Mouse (Mus musculus) erythroid progenitor cell, adult 5-6 weeks (primary cell): ENCODE measurements around the gene Hist2h3c2. TPM values are rescaled to one million over a fixed set of nuclear protein-coding genes. Genes with fewer than 3 reads are reported as not detected.
"Not testable (repeated sequence)": the region's sequence is repeated elsewhere in the genome, so short reads cannot be mapped to it uniquely, and the experiment has no call there.

ENCODE experiments used
- ATAC-seq: replicated peaks from 2 replicates; pipeline ENCODE4 v1.8.0; 2016; ENCODE audit warnings: moderate number of reproducible peaks, mild to moderate bottlenecking, moderate TSS enrichment, inconsistent platforms; ENCODE audit not compliant: poor library complexity, low FRiP score, severe bottlenecking
- total RNA-seq, 2 experiments: library from RNA; stranded (forward) in 1 of 2; stranded (reverse) in 1 of 2; fragments of 150-400 nt in 1 of 2; fragments of 186-747, 209-891 nt in 1 of 2; gene quantifications; 2 replicates each; pipeline versions ENCODE4 v1.2.3 to v1.2.4; 2015 to 2017; ENCODE audit warnings: low replicate concordance in 2 of 2

The Hist2h3c2 gene
- total RNA-seq (2015; ENCODE audit: low replicate concordance) (1,103 and 1,242 TPM in 2 replicates), total RNA-seq (2017; ENCODE audit: low replicate concordance) (928 and 1,001 TPM in 2 replicates)

DNA sequence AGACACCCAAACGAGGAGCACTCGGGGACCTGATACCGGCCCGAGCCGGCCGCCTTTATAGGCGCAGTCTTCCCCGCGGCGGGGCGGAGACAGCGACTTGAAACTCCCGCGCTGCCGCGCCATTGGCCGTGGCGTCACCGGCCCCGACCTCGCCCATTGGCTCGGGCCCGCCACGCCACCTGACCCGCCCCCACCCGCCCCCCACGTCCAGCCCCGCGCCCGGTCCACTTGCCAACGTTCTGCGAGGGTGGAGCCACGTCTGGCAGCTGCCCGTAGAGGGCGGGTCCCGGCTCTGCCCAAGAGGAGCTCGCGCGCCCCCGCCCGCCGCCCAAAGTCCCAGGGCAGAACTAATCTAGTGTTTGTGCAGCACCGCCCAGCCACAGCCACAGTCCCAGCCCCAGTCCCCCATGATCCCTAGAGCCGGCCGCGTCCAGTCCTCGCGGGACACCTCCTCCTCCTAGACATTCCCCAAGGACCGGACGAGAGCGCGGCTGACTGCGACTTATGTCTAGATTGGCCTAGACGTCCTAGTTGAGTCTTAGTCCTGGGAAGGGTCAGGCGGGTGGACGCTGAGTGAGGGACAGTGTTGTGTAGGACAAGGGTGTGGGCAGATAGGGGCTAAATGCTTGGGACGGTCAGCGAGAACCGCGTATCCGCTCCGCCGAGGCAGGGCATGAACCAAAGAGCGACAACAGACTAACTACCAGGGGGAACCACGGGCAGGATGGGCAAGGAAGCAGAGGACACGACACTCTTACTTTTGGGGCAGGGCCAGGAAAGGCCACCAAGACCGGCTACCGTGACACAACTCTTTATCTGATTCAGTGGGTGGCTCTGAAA lies at the start of gene Hist2h3c2:
Hist2h3c2 (minus strand) TSS at position 174 of the 840 bp plus-strand sequence.
- ATAC-seq = peak; percentile 68

- ATAC-seq = not testable (repeated sequence)
Measured at GRCm38 (mm10) chr3:96287334-96287733, 48.4 kb upstream of the Hist2h3c2 start.

DNA sequence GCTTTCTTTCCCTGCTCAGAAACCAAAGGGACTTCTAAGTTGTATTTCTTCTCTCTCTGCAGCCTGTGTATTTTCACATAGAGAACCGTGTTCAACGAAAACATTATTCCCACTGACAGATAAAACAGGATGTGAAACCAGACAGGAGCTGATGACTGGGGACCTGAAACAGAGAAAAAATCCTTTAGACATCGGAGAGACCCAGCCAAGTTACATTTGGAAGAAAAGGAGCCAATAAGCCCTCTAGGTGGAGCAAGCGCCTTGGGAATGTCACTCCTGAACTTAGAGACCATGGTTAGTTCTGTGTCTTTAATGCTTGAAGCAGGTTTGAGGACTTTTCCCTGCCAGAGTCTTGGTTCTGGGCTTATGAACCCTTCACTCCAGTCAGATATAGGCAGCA lies 45.5 kb upstream of the Hist2h3c2 start:
- no peak for ATAC-seq

DNA sequence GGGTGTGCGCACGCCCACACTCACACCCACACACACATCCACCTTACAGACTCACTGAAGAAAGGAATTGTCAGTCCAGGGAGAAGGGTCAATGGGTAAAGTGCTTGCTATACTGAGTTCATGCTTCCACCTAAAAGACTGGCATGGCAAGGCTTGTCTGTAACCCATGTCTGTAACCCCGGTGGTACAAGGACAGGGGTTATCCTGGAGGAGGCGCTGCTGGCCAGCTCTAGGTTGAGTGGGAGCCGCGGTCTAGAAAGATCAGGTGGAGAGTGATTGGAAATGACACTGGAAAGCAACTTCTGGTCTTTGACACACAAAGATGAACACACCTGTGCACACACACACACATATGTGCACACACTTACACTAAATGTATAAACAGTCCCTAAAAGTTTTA lies 41.7 kb upstream of the Hist2h3c2 start:
- ATAC-seq = no peak

DNA sequence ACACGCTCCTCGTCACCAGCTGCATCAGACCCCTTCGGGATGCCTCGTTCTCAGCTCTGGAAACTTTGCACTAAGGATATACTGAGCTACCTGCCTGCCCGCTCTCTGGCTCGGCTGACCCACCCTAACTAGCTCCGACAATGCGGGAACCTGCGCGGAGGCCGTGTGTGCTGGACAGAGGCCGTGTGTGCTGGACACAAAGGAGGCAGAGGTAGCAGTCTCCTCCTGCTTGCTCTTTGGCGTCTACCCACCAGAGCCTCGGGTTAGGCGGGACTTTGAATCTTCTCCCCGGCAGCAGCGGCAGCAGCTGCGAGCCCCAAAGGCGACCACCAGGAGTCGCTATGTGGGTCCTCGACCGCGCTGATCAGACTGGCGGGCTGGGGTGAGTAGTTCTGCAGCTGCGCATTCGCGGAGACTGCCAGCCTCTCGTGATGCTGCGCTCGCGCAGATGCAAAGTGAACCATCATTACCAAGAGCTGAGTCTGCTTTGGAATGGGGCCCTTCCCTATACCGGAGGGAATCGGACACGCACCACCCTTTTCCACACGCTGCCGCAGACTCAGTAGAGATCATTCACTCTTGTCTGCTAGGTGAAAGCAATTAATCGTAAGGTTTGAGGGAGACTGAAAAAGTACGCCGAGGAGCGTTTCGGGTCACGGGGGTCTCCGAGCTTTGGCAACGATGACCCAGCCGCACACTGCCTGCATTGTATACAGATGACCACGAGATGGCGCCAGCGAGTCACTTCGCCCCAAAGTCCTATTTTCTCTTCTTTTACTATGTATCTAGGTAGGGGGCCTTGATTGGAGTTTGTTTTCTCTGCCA lies 39.1 kb upstream of the Hist2h3c2 start:
- peak; percentile 96 for ATAC-seq

DNA sequence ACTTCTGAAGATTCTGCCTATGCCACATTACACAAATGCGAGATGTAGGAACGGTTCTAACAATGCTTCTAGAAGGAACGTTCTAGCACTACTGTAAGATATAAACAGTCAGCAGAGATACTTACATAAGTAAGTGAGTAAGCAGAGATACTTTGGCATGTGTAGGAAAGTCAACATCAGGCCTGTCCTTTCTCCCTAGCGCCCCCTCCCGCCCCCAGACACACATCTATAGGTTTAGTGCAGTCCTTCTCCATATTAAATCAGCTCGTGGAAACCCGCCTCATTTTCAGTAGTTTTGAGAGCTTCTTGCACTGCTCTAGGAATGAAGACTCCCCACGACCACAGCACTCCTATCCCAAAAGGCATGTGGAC lies 38.5 kb upstream of the Hist2h3c2 start:
- peak; percentile 77 for ATAC-seq

DNA sequence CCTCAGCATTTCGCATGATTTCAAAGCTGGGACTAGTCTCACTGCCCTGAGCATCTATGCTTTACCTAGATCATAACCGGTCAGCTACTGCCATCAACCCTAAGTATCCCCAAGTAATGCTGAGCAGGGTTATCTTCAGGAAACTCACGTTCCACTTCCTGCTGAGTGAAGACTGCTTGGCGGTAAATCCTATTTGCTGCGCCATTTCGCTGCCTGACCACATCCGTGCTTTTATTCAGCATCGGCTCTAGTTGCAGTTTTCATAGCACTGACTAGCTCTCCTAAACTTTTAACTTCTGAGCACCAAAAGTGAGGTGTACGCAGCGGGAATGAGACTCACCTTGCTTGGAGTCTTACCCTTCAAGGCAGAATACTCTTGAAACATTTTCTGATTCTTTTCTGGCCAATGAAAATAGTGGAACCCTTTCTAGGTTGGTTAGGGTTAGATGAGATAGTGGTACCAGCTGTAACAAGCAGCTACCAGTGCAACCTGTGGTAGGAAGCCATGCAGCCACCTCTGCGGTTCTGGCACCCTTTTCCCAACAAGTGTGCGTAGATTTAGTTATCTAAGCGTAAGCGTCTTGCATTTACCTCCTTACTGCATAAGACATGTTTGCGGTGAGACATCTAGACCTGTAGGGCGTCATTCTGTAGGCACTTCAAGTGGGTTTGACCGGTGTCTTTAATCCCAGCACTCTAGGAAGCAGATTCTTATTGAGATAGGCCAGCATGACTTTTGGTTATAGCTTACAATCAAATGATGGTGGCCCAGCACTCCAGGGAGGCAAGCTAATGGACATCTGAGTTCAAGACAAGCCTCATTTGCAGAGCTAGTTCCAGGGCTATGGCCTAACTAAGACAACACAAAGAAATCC lies 34.9 kb upstream of the Hist2h3c2 start:
- no peak for ATAC-seq

GRCm38 (mm10) chr3:96269511-96270474 lies 30.9 kb upstream of the Hist2h3c2 start, which contains the start of gene Hist2h2bb:
Gene Hist2h2bb (plus strand): TSS chr3:96269752.
- ATAC-seq = peak; percentile 80

DNA sequence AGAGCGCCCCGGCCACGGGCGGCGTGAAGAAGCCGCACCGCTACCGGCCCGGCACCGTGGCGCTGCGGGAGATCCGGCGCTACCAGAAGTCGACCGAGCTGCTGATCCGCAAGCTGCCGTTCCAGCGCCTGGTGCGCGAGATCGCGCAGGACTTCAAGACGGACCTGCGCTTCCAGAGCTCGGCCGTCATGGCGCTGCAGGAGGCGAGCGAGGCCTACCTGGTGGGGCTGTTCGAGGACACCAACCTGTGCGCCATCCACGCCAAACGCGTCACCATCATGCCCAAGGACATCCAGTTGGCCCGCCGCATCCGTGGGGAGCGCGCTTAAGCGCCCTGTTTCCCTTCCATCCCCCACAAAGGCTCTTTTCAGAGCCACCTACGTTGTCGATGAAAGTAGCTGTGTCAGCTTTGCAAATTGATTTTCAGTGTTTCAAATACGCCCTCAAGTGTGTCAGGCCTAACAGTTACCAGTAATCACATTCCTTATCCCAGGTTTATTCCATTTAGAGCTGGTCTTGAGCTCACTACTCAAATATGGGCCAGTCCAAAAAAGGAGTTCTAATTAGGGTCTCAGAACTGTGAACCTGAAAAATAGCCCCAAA lies 29.9 kb upstream of the Hist2h3c2 start:
- ATAC-seq = not testable (repeated sequence)

GRCm38 (mm10) chr3:96268051-96268775 lies 29.3 kb upstream of the Hist2h3c2 start, which contains the start of gene Hist2h3b:
Gene Hist2h3b (plus strand): TSS chr3:96268654.
- ATAC-seq = peak; percentile 58

DNA sequence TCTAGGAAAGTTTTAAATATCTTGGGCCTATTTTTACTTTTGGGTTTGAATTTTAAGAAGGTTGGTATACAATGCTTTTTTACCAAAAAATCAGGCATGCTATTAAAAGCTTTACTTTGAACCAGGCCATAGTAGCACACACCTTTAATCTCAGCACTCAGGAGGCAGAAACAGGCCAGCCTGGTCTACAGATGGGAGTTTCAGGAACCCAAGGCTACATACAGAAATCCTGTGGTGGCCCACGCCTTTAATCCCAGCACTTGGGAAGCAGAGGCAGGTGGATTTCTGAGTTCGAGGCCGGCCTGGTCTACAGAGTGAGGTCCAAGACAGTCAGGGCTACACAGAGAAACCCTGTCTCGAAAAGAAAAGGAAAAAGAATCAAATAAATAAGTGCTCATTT lies 28.6 kb upstream of the Hist2h3c2 start:
- no peak for ATAC-seq

GRCm38 (mm10) chr3:96266132-96266710 lies 27.3 kb upstream of the Hist2h3c2 start:
- ATAC-seq = no peak

DNA sequence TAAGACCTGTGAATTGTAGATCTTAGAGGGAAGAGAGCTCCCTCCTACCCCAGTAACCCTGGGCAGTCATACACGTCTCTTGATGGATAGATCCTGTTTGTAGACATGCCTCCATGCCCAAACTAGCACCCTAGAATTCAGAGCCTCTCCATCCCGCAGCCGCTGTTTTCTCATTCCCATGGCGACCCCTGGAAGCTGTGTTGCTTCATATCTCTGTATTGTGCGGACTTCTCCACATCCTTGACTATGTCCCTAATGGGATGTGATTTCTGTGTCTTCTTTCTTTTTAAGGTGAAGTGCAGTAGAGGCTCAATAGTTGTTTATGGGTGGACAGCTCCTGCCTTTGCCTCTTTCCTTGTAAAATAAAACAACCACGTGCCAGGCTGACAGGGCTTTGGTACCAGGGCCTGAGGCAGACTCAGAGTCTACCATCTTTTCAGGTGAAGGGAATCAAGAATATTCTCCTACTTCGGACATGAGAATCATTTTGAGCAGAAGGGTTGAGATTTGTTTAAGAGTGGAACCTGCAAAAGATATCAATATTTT lies 25.6 kb upstream of the Hist2h3c2 start:
- ATAC-seq = no peak

GRCm38 (mm10) chr3:96263558-96264403 lies 24.9 kb upstream of the Hist2h3c2 start:
- ATAC-seq = peak; percentile 6

GRCm38 (mm10) chr3:96262979-96263550 lies 24.1 kb upstream of the Hist2h3c2 start, which contains the start of gene Hist2h4:
Gene Hist2h4 (minus strand): TSS chr3:96263311.
- ATAC-seq = peak; percentile 74
